Mouse (Mus musculus): ENCODE results near the gene Foxq1. TPM values are rescaled to one million over a fixed set of nuclear protein-coding genes. Genes with fewer than 3 reads are reported as not detected.
A peak's percentile ranks its signal among the peaks of the same experiment; 100 is the strongest.

Gene Foxq1
- polyA plus RNA-seq, 1 experiment from 2014 or later, result 1.0 TPM

- Histone ChIP-seq H3K27ac (no peak overlapping the region), H3K9me3 (no peaks in the 10 kb centered on the region), H3K4me2 (no peak overlapping the region), H3K9ac (no peak overlapping the region), H3K4me1 (peaks cover 9% of the 10 kb centered on the region), H3K4me3 (no peak overlapping the region), H3K36me3 (no peaks in the 10 kb centered on the region), H3K27me3 (peaks cover 28% of the 10 kb centered on the region)
- 29% methylated on average over 4 of the region's 4 CpGs for WGBS
- no peak for ATAC-seq (ENCODE audit: insufficient number of reproducible peaks, insufficient read depth, low FRiP score, low TSS enrichment, low read depth)
These were observed 20.8 kb downstream of the Foxq1 start for GRCm38 (mm10) chr13:31576696-31577095.

- Histone ChIP-seq H3K4me2 (no peak overlapping the region), H3K27ac (no peak overlapping the region), H3K9ac (peak overlapping the region; percentile 47; the same call in 1 of the 2 replicates), H3K27me3 (peaks cover 28% of the 10 kb centered on the region), H3K4me1 (peaks cover 9% of the 10 kb centered on the region), H3K4me3 (no peak overlapping the region), H3K36me3 (no peaks in the 10 kb centered on the region), H3K9me3 (no peaks in the 10 kb centered on the region)
- WGBS, result 16% methylated on average over 6 of the region's 6 CpGs
- no peak for ATAC-seq (ENCODE audit: insufficient number of reproducible peaks, insufficient read depth, low FRiP score, low TSS enrichment, low read depth)
These were observed 21.6 kb downstream of the Foxq1 start for GRCm38 (mm10) chr13:31577576-31577975.

GRCm38 (mm10) chr13:31578389-31578788 is 22.5 kb downstream of the Foxq1 start:
- peaks cover 28% of the 10 kb centered on the region for H3K27me3 ChIP-seq
- no peak overlapping the region for H3K4me2 ChIP-seq
- peaks cover 9% of the 10 kb centered on the region for H3K4me1 ChIP-seq
- H3K27ac ChIP-seq, result no peak overlapping the region
- ATAC-seq (ENCODE audit: insufficient number of reproducible peaks, insufficient read depth, low FRiP score, low TSS enrichment, low read depth), result no peak
- H3K4me3 ChIP-seq, result no peak overlapping the region
- WGBS, result 25% methylated on average over 10 of the region's 10 CpGs
- H3K36me3 ChIP-seq, result no peaks in the 10 kb centered on the region
- H3K9ac ChIP-seq, result no peak overlapping the region
- no peaks in the 10 kb centered on the region for H3K9me3 ChIP-seq

GRCm38 (mm10) chr13:31579866-31580265 is 23.9 kb downstream of the Foxq1 start:
- H3K27me3 ChIP-seq, result peaks cover 28% of the 10 kb centered on the region
- H3K4me3 ChIP-seq, result no peak overlapping the region
- no peaks in the 10 kb centered on the region for H3K9me3 ChIP-seq
- no peak overlapping the region for H3K27ac ChIP-seq
- no peaks in the 10 kb centered on the region for H3K36me3 ChIP-seq
- H3K9ac ChIP-seq, result no peak overlapping the region
- no peak for ATAC-seq (ENCODE audit: insufficient number of reproducible peaks, insufficient read depth, low FRiP score, low TSS enrichment, low read depth)
- 61% methylated on average over 9 of the region's 9 CpGs for WGBS
- peaks cover 9% of the 10 kb centered on the region for H3K4me1 ChIP-seq
- no peak overlapping the region for H3K4me2 ChIP-seq

GRCm38 (mm10) chr13:31587341-31587740 is 31.4 kb downstream of the Foxq1 start:
- Histone ChIP-seq H3K4me1 (no peaks in the 10 kb centered on the region), H3K9ac (no peak overlapping the region), H3K27ac (no peak overlapping the region), H3K4me2 (no peak overlapping the region), H3K27me3 (no peaks in the 10 kb centered on the region; the same call in 1 of the 2 replicates), H3K9me3 (no peaks in the 10 kb centered on the region), H3K4me3 (no peak overlapping the region), H3K36me3 (no peaks in the 10 kb centered on the region)
- WGBS, result 77% methylated on average over 5 of the region's 5 CpGs
- ATAC-seq (ENCODE audit: insufficient number of reproducible peaks, insufficient read depth, low FRiP score, low TSS enrichment, low read depth), result no peak

GRCm38 (mm10) chr13:31599576-31599975 is 43.6 kb downstream of the Foxq1 start:
- 76% methylated on average over 5 of the region's 5 CpGs for WGBS
- no peak overlapping the region for H3K4me2 ChIP-seq
- no peaks in the 10 kb centered on the region for H3K4me1 ChIP-seq
- H3K9me3 ChIP-seq, result no peaks in the 10 kb centered on the region
- no peaks in the 10 kb centered on the region for H3K36me3 ChIP-seq
- no peaks in the 10 kb centered on the region for H3K27me3 ChIP-seq
- no peak overlapping the region for H3K9ac ChIP-seq
- H3K27ac ChIP-seq, result no peak overlapping the region
- ATAC-seq (ENCODE audit: insufficient number of reproducible peaks, insufficient read depth, low FRiP score, low TSS enrichment, low read depth), result no peak
- H3K4me3 ChIP-seq, result no peak overlapping the region

- H3K4me1 ChIP-seq, result no peaks in the 10 kb centered on the region
- H3K27me3 ChIP-seq, result peaks cover 13% of the 10 kb centered on the region
- WGBS, result 51% methylated on average over 6 of the region's 6 CpGs
- H3K27ac ChIP-seq, result no peak overlapping the region
- H3K36me3 ChIP-seq, result no peaks in the 10 kb centered on the region
- H3K4me3 ChIP-seq, result no peak overlapping the region
- no peak for ATAC-seq (ENCODE audit: insufficient number of reproducible peaks, insufficient read depth, low FRiP score, low TSS enrichment, low read depth)
- H3K9me3 ChIP-seq, result no peaks in the 10 kb centered on the region
- H3K9ac ChIP-seq, result no peak overlapping the region
- H3K4me2 ChIP-seq, result no peak overlapping the region
These were observed 48.0 kb downstream of the Foxq1 start for GRCm38 (mm10) chr13:31603964-31604363.

Other genes with a start within 250 kb of the Foxq1 start
- not detected in 2 replicates for gene A530084C06Rik, start 3.2 kb downstream of the Foxq1 start, polyA plus RNA-seq (2015; fragmentation: Nextera tagmentation; extraction: Ambion mirVana)
- 3.9 and 7.5 TPM in 2 replicates for gene Foxf2, start 69.7 kb downstream of the Foxq1 start, polyA plus RNA-seq (2015; fragmentation: Nextera tagmentation; extraction: Ambion mirVana)

Measured in embryonic facial prominence, embryonic 13.5 days (tissue).